Mouse (Mus musculus) adipocyte (in vitro differentiated cells): ENCODE results near the gene Ifna15.

Experiments
- DNase-seq: peaks from one replicate; pipeline ENCODE4 v3.0.0-alpha.2; 2016; ENCODE audit warnings: low spot score

The Ifna15 gene

DNA sequence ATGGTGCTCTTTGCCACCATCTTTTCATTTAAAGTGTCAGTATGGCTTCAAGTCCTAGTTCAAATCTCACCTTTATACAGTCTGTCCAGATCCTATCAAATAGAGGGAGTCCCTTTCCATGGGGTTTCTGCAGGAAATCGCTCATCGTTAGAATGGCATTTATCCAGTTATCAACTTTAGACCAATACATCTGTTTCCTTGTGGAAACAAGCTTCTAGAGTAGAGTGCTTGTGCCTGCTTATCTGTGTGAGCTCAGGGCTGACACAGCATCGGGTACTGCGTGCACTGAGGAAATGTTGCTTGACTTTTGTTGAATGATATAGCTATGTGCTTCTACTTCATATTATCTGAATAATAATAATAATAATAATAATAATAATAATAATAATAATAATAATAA is 44.3 kb downstream of the Ifna15 start:
- DNase-seq, result no peak
